In genomic region chr5:53672352-53672751, GRCm38 (mm10) we compare ENCODE assay signal across 9 mouse cellular contexts. TPM values are rescaled to one million over a fixed set of nuclear protein-coding genes. Genes with fewer than 3 reads are reported as not detected.
DNase-seq lines count a peak whose midpoint lies in the region; ATAC-seq and TF ChIP-seq lines count a peak whose summit lies in the region.
"Had no signal": no experiment of that assay in that cellular context is flagged by ENCODE, and none has a peak within 500 bp of the region (broad histone marks: within the 10 kb centered on the region; RNA-seq: fewer than 3 reads in every experiment).

No protein-coding gene starts in this region.

- peaks cover 11 to 16% of the 10 kb centered on the region in 2 experiments; a peak in 3 of 4 replicates for H3K4me1 ChIP-seq in ES-E14 (ENCODE audit: control insufficient read depth in 2 of 2, insufficient read depth in 2 of 2, low read length in 2 of 2, poor library complexity in 1 of 2)
- no peaks in the 10 kb centered on the region for H3K4me1 ChIP-seq in forebrain, embryonic 14.5 days (ENCODE audit: control insufficient read depth, insufficient read depth, low read length)
- H3K4me1 ChIP-seq in lung, embryonic 15.5 days = 0 out of 2 replicates have a peak, but pooled peaks cover 8% of the 10 kb centered on the region
- H3K4me1 ChIP-seq: limb, embryonic 15.5 days had no signal

- ATAC-seq in forebrain, embryonic 14.5 days = peak; percentile 88
- ATAC-seq in lung, embryonic 15.5 days (ENCODE audit: borderline replicate concordance, extremely low read depth, low FRiP score, low TSS enrichment) = peak; percentile 68; the same call in 1 of the 2 replicates

- peak overlapping the region; percentile 17 to 25 for H3K4me3 ChIP-seq in ES-E14 (ENCODE audit: insufficient read depth in 1 of 2, low read depth in 1 of 2, low read length in 2 of 2, poor library complexity in 1 of 2, severe bottlenecking in 1 of 2)
- no peak overlapping the region for H3K4me3 ChIP-seq in forebrain, embryonic 14.5 days (ENCODE audit: low read depth, low read length)
- H3K4me3 ChIP-seq in lung, embryonic 15.5 days = no peak overlapping the region
- H3K4me3 ChIP-seq: limb, embryonic 15.5 days had no signal

- peak overlapping the region; percentile 84 for H3K9ac ChIP-seq in ES-E14 (ENCODE audit: insufficient read depth, low read depth, low read length, poor library complexity, severe bottlenecking)
- H3K9ac ChIP-seq in forebrain, embryonic 14.5 days (ENCODE audit: low read length) = no peak overlapping the region
- no peak overlapping the region for H3K9ac ChIP-seq in lung, embryonic 15.5 days
- H3K9ac ChIP-seq: limb, embryonic 15.5 days had no signal

- 24% methylated on average over 5 of the region's 5 CpGs for WGBS in forebrain, embryonic 14.5 days
- 19% methylated on average over 5 of the region's 5 CpGs for WGBS in lung, embryonic 15.5 days

- peak; percentile 93 for DNase-seq in ES-E14 (ENCODE audit: low read depth, low spot score)
- peak; percentile 41 for DNase-seq in c-Kit-positive CD71-positive TER-119-negative erythroid progenitor cells, embryonic 14.5 days (ENCODE audit: low read depth)
- peak; percentile 83 for DNase-seq in forebrain, embryonic 14.5 days (ENCODE audit: low spot score)
- peak; percentile 85 for DNase-seq in heart, postnatal 4 days
- DNase-seq in layer of hippocampus, adult 11-12 months (ENCODE audit: low spot score) = peak; percentile 75
- peak; percentile 65 for DNase-seq in ovary, postnatal 36 days (ENCODE audit: low spot score)
- DNase-seq in thymus, postnatal 36 days = peak; percentile 58 to 65

- peak overlapping the region; percentile 100 for H3K27ac ChIP-seq in ES-E14 (ENCODE audit: insufficient read depth, low read depth, low read length, poor library complexity, severe bottlenecking)
- no peak overlapping the region for H3K27ac ChIP-seq in forebrain, embryonic 14.5 days (ENCODE audit: low read depth, low read length)
- no peak overlapping the region for H3K27ac ChIP-seq in lung, embryonic 15.5 days
- H3K27ac ChIP-seq: limb, embryonic 15.5 days had no signal

- H3K9me3 ChIP-seq in ES-E14 (ENCODE audit: control insufficient read depth, insufficient read depth, low read depth, low read length) = no peaks in the 10 kb centered on the region
- H3K9me3 ChIP-seq in forebrain, embryonic 14.5 days (replicated peaks; ENCODE audit: control insufficient read depth, low read length) = no peaks in the 10 kb centered on the region
- H3K9me3 ChIP-seq in lung, embryonic 15.5 days = no peaks in the 10 kb centered on the region
- H3K9me3 ChIP-seq: limb, embryonic 15.5 days had no signal

- no peaks in the 10 kb centered on the region for H3K36me3 ChIP-seq in ES-E14 (ENCODE audit: control insufficient read depth, insufficient read depth, low read length, poor library complexity, severe bottlenecking)
- H3K36me3 ChIP-seq in forebrain, embryonic 14.5 days (ENCODE audit: control insufficient read depth, insufficient read depth, low read length) = no peaks in the 10 kb centered on the region
- H3K36me3 ChIP-seq in lung, embryonic 15.5 days = no peaks in the 10 kb centered on the region
- H3K36me3 ChIP-seq: limb, embryonic 15.5 days had no signal

- in situ Hi-C loops in ES-E14 (cut with MboI; ENCODE audit: low sequenced_read_pairs in 2 of 2, unreplicated experiment in 2 of 2) = no loop called here

- H3K4me2 ChIP-seq in forebrain, embryonic 14.5 days (ENCODE audit: low read length) = no peak overlapping the region
- no peak overlapping the region for H3K4me2 ChIP-seq in lung, embryonic 15.5 days
- H3K4me2 ChIP-seq: limb, embryonic 15.5 days had no signal

- no peaks in the 10 kb centered on the region for H3K27me3 ChIP-seq in forebrain, embryonic 14.5 days (replicated peaks; ENCODE audit: control insufficient read depth, insufficient read depth, low read length)
- no peaks in the 10 kb centered on the region for H3K27me3 ChIP-seq in lung, embryonic 15.5 days
- H3K27me3 ChIP-seq: limb, embryonic 15.5 days had no signal

TF ChIP-seq in ES-E14, 5 proteins besides CTCF, POLR2A, EP300 and RAD21:
- TF ChIP-seq ZC3H11A (IDR thresholded peaks at IDR 0.05; ENCODE audit: borderline replicate concordance, low read depth, low read length) (peak; percentile 88; the same call in 1 of the 2 replicates), MAFK (IDR thresholded peaks at IDR 0.05; ENCODE audit: insufficient read depth, low read depth, low read length) (no peak)

RNA-seq across cellular contexts. Expression of gene Cckar, which starts 35.2 kb away (rescaled TPM):
- not detected in 2 replicates for total RNA-seq in ES-E14 (2012; rRNA removed)
- 0.54 and 1.4 TPM in 2 replicates for polyA plus RNA-seq in forebrain, embryonic 14.5 days (2014; fragmentation: Nextera tagmentation; extraction: Ambion mirVana)
- under 1 TPM in 1 of 2 experiments, not detected in 1; 0.11 TPM for total RNA-seq in heart, postnatal 4 days (2021)
- 48.8 and 49.2 TPM in 2 replicates for polyA plus RNA-seq in lung, embryonic 15.5 days (2015; fragmentation: Nextera tagmentation; extraction: Ambion mirVana)

Comparison
In these comparisons a context has a peak if more than half of its experiments do, and no peak if none do; other contexts are left out.
1. DNase-seq: peak in every context shown above with its lines; median percentile 93 in ES-E14; 85 in heart, postnatal 4 days; 83 in forebrain, embryonic 14.5 days; 75 in layer of hippocampus, adult 11-12 months; 65 in ovary, postnatal 36 days; 62 in thymus, postnatal 36 days; 41 in c-Kit-positive CD71-positive TER-119-negative erythroid progenitor cells, embryonic 14.5 days.
2. H3K4me3 ChIP-seq: peak in ES-E14 (2 of 2); none in forebrain, embryonic 14.5 days (single experiment) and lung, embryonic 15.5 days (single experiment).